Comparison of ENCODE assay signal across 10 mouse cellular contexts in the genomic region with DNA sequence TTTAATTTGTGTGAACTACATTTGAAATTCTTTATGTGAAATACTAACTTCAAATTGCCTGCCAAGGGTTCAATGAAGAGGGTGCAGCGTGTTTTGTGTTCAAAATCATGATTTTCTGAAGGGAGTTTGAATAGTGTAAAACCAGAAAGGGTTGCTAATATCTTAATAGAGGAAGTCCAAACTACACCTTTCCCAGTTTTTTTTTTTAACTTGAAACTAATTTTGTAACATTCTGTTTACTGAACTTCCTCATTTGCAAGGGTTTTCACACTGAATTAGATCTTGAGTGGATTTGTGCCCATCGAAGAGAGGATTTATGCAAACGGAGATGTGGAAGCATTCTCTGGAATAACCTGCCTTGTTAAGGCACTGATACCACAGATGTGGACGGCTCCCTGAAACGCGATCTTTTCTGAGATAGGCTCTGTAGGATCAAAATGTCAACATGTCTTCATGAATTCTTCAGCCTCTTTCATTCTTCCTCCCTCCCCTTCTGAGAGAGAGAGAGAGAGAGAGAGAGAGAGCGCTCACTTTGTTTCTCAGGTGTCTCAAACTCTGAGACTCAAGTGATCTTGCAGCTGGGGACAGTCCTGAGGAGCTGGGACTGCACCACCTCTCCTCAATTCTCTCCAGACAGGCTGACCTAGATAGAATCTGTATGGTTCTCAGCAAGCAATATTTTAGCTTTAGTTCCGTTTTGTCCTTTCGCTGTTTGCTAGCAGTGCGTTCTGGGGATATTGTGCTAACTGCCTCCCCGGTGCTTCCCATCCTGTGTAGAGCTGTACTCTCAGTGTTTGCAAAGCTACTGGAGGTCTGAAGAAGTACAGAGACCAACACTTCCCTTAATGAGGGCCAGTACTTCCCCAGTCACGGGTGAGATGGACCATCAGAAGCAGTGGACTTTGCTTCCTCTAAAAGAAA. TPM values are rescaled to one million over a fixed set of nuclear protein-coding genes. Genes with fewer than 3 reads are reported as not detected.
DNase-seq lines count a peak whose midpoint lies in the region; ATAC-seq lines count a peak whose summit lies in the region.
"Had no signal": no experiment of that assay in that cellular context is flagged by ENCODE, and none has a peak within 500 bp of the region (broad histone marks: within the 10 kb centered on the region; RNA-seq: fewer than 3 reads in every experiment).

A gene (plus strand): TSS at position 915 of the 921 bp plus-strand sequence.

- no peak within 1 kb of the TSS for H3K4me2 ChIP-seq in kidney, embryonic 16.5 days (replicated peaks; ENCODE audit: low read depth, low read length)
- peak within 1 kb of the TSS; percentile 18; the same call in 1 of the 2 replicates for H3K4me2 ChIP-seq in heart, embryonic 15.5 days
- H3K4me2 ChIP-seq in hindbrain, embryonic 13.5 days, result no peak within 1 kb of the TSS
- H3K4me2 ChIP-seq: embryonic facial prominence, embryonic 12.5 days had no signal

- WGBS in kidney, embryonic 16.5 days, result 65% methylated on average over 11 of the region's 12 CpGs
- 68% methylated on average over 12 of the region's 12 CpGs for WGBS in heart, embryonic 15.5 days
- WGBS in hindbrain, embryonic 13.5 days, result 81% methylated on average over 12 of the region's 12 CpGs

- H3K27ac ChIP-seq in kidney, embryonic 16.5 days (ENCODE audit: low read length), result no peak within 1 kb of the TSS
- peak within 1 kb of the TSS; percentile 24; the same call in 1 of the 2 replicates for H3K27ac ChIP-seq in heart, embryonic 15.5 days
- H3K27ac ChIP-seq in hindbrain, embryonic 13.5 days, result no peak within 1 kb of the TSS
- H3K27ac ChIP-seq: embryonic facial prominence, embryonic 12.5 days had no signal

- H3K4me3 ChIP-seq in kidney, embryonic 16.5 days (ENCODE audit: low read length), result no peak within 1 kb of the TSS
- peak within 1 kb of the TSS; percentile 9 for H3K4me3 ChIP-seq in heart, embryonic 15.5 days
- no peak within 1 kb of the TSS for H3K4me3 ChIP-seq in hindbrain, embryonic 13.5 days
- H3K4me3 ChIP-seq: embryonic facial prominence, embryonic 12.5 days had no signal

- no peaks in the 10 kb centered on the region for H3K36me3 ChIP-seq in kidney, embryonic 16.5 days (ENCODE audit: insufficient read depth, low read length)
- H3K36me3 ChIP-seq in heart, embryonic 15.5 days, result no peaks in the 10 kb centered on the region
- H3K36me3 ChIP-seq in hindbrain, embryonic 13.5 days, result no peaks in the 10 kb centered on the region
- H3K36me3 ChIP-seq: embryonic facial prominence, embryonic 12.5 days had no signal

- ATAC-seq in kidney, embryonic 16.5 days (ENCODE audit: low FRiP score, low TSS enrichment), result no peak
- no peak for ATAC-seq in heart, embryonic 15.5 days (replicated peaks; ENCODE audit: insufficient number of reproducible peaks, insufficient read depth, low FRiP score, low read depth)
- no peak for ATAC-seq in hindbrain, embryonic 13.5 days (ENCODE audit: low FRiP score)

- H3K27me3 ChIP-seq in kidney, embryonic 16.5 days (ENCODE audit: insufficient read depth, low read length), result no peaks in the 10 kb centered on the region
- no peaks in the 10 kb centered on the region for H3K27me3 ChIP-seq in heart, embryonic 15.5 days
- H3K27me3 ChIP-seq in hindbrain, embryonic 13.5 days, result no peaks in the 10 kb centered on the region
- H3K27me3 ChIP-seq: embryonic facial prominence, embryonic 12.5 days had no signal

- peak; percentile 46 for DNase-seq in kidney, adult 9 months
- peak; percentile 10 for DNase-seq in lung, postnatal 14 days
- DNase-seq in thymus, postnatal 0 days (ENCODE audit: low spot score), result peak; percentile 77
- no peak for DNase-seq in layer of hippocampus, postnatal 36 days
- no peak for DNase-seq in embryo, embryonic 9.5 days (ENCODE audit: extremely low spot score)
- DNase-seq: left cerebral cortex, postnatal 4 days had no signal

- H3K9me3 ChIP-seq in kidney, embryonic 16.5 days (ENCODE audit: low read length), result no peaks in the 10 kb centered on the region
- H3K9me3 ChIP-seq in heart, embryonic 15.5 days (replicated peaks), result no peaks in the 10 kb centered on the region
- H3K9me3 ChIP-seq in hindbrain, embryonic 13.5 days, result no peaks in the 10 kb centered on the region
- H3K9me3 ChIP-seq: embryonic facial prominence, embryonic 12.5 days had no signal

- H3K4me1 ChIP-seq in kidney, embryonic 16.5 days (ENCODE audit: insufficient read depth, low read length), result no peaks in the 10 kb centered on the region
- H3K4me1 ChIP-seq in heart, embryonic 15.5 days (replicated peaks), result peaks cover 14% of the 10 kb centered on the region; the same call in 1 of the 2 replicates
- no peaks in the 10 kb centered on the region for H3K4me1 ChIP-seq in hindbrain, embryonic 13.5 days (replicated peaks)
- H3K4me1 ChIP-seq: embryonic facial prominence, embryonic 12.5 days had no signal

- H3K9ac ChIP-seq in kidney, embryonic 16.5 days (replicated peaks; ENCODE audit: low read length), result no peak within 1 kb of the TSS
- no peak within 1 kb of the TSS for H3K9ac ChIP-seq in heart, embryonic 15.5 days
- H3K9ac ChIP-seq in hindbrain, embryonic 13.5 days, result no peak within 1 kb of the TSS
- H3K9ac ChIP-seq: embryonic facial prominence, embryonic 12.5 days had no signal

RNA-seq across cellular contexts. Expression of the gene that starts here (rescaled TPM):
- polyA plus RNA-seq in kidney, embryonic 16.5 days (2015; fragmentation: Nextera tagmentation; extraction: Ambion mirVana), result 0.80 and 0.82 TPM in 2 replicates
- 0.93 and 3.4 TPM in 2 replicates for polyA plus RNA-seq in heart, embryonic 15.5 days (2015; fragmentation: Nextera tagmentation; extraction: Ambion mirVana)
- 59.5 and 64.6 TPM in 2 replicates for polyA plus RNA-seq in thymus, postnatal 0 days (2015; fragmentation: Nextera tagmentation; extraction: Ambion mirVana)
- polyA plus RNA-seq in hindbrain, embryonic 13.5 days (2015; fragmentation: Nextera tagmentation; extraction: Ambion mirVana), result 0.38 and 0.47 TPM in 2 replicates
- 1 to 10 TPM; 1.1 to 1.6 TPM for total RNA-seq in layer of hippocampus, postnatal 36 days (2021)

Comparison
In these comparisons a context has a peak if more than half of its experiments do, and no peak if none do; other contexts are left out.
1. RNA of the gene that starts here (polyA plus RNA-seq): 59.5 to 64.6 TPM in thymus, postnatal 0 days; 0.93 to 3.4 TPM in heart, embryonic 15.5 days, 0.80 to 0.82 TPM in kidney, embryonic 16.5 days and 0.38 to 0.47 TPM in hindbrain, embryonic 13.5 days; every median in the first group is over 10 times any median in the second.
2. DNase-seq: peak in kidney, adult 9 months (single experiment), lung, postnatal 14 days (single experiment) and thymus, postnatal 0 days (single experiment); none in layer of hippocampus, postnatal 36 days (0 of 2) and embryo, embryonic 9.5 days (single experiment).